Mouse (Mus musculus): Measurements from ENCODE around the gene Cd79a. TPM values are rescaled to one million over a fixed set of nuclear protein-coding genes. Genes with fewer than 3 reads are reported as not detected.
"Not testable (repeated sequence)": the region's sequence is repeated elsewhere in the genome, so short reads cannot be mapped to it uniquely, and the experiment has no call there.

Gene Cd79a
- polyA plus RNA-seq, 1 experiment from 2014 or later: 0.23 TPM

DNA sequence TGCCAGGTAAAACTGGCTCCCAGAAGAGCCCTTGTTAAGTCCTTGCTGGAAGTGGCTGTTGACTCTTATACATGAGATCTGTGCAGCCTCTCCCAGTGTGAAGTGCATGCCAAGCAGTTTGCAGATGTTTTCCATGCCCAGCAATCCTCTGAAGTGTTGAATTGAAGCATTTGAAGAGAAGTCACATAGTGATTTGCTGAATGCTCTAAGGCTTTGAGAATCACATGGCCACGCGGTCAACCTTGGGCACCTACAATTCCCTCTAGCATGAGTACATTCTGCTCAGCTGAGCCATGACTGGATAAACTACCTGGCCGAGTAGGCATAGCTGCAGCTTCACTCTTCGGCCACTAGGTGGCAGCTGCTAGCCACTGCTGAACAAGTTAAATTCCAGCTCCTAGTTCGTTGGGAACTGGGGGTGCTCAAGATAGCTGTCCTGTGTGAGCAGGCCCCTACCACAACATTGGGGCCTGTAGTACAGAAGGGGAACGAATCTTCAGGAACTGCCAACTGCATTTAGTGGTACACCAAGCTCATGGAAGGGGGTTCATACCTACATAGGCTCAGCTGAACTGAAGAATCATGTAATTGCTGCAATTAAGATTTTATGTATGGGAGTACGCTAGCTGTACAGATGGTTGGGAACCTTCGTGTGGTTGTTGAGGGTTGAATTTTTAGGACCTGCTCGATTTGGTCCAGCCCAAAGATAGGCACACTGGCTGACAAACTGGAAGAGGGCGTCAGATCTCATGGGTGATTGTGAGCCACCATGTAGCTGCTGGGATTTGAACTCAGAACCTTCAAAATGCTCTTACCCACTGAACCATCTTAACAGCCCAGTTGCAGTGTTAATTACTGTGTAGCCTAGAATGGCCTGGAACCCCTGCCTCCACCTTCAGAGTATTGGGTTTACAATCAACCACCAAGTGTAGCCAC lies 6.6 kb upstream of the Cd79a start:
- H3K4me2 ChIP-seq (replicated peaks; ENCODE audit: low read depth): no peak overlapping the region
- 0 out of 2 replicates have a peak, but pooled peaks cover 6% of the 10 kb centered on the region for H3K4me1 ChIP-seq (replicated peaks; ENCODE audit: control insufficient read depth, insufficient read depth, low read length)
- H3K27me3 ChIP-seq (replicated peaks; ENCODE audit: control insufficient read depth, insufficient read depth, low read length): no peaks in the 10 kb centered on the region
- TF ChIP-seq CTCF (IDR thresholded peaks at IDR 0.05; ENCODE audit: low read depth): peak; percentile 99
- 29% methylated on average over 10 of the region's 10 CpGs for WGBS
- H3K9ac ChIP-seq (ENCODE audit: low read depth, low read length): no peak overlapping the region
- H3K27ac ChIP-seq (ENCODE audit: low read depth, low read length): no peak overlapping the region
- ATAC-seq: peak; percentile 50
- H3K36me3 ChIP-seq (ENCODE audit: control insufficient read depth, insufficient read depth): peaks cover 46% of the 10 kb centered on the region
- H3K4me3 ChIP-seq (ENCODE audit: low read depth, low read length): no peak overlapping the region
- H3K9me3 ChIP-seq (ENCODE audit: control insufficient read depth): no peaks in the 10 kb centered on the region

DNA sequence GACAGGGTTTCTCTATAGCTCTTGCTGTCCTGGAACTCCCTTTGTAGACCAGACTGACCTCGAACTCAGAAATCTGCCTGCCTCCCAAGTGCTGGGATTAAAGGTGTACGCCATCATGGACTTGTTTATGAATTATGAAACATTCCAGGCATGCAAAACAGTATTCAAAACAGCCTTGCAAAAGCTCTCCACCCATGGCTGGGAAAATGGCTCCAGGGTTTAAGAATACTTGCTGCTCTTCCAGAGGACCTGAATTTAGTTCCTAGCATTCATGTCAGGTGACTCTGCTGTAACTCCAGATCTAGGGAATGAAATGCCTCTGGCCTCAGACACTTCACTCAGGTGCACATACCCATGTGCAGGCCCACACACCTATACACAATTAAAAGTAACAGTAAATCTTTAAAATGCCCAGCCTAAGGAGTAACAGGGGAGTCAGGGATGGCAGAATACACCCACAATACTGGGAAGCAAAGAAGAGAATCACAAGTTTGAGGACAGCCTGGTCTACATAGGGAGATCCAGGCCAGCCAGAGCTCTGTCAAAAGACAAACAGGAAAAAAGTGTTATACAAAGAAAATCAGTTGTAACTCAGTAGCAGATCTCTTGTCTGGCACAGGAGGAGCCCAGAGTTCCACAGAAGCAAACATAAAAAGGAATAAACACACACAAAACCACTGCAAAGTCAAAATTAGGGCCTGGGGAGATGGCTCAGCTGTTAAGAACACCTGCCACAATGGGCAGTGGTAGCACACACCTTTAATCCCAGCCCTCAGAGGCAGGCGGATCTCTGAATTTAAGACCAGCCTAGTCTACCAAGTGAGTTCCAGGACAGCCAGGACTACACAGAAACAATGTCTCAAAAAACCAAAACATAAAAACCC lies 5.7 kb upstream of the Cd79a start:
- no peak overlapping the region for H3K27ac ChIP-seq (ENCODE audit: low read depth, low read length)

DNA sequence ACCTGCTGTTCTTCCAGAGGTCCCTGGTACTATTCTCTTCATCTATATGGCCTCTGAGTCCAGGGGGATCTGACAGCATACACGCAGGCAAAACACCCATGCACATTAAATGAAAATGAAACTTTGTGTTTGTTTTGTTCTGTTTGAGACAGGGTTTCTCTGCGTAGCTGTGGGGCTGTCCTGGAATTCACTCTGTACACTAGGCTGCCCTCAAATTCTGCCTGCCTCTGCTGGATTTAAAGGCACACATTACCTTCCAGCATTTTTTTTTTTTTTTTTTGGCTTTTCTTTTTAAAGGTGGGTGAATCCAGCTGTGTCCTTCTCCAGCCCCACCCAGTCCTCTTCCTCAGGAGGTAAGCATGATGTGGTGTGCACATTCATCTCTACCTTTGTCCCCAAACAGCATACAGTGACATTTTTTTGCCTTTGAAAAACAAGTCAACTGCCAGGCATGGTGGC lies 5.0 kb upstream of the Cd79a start:
- no peaks in the 10 kb centered on the region for H3K4me1 ChIP-seq (replicated peaks; ENCODE audit: control insufficient read depth, insufficient read depth, low read length)
- WGBS: 58% methylated on average over 2 of the region's 2 CpGs

More for the DNA sequence above, 5.7 kb upstream of the Cd79a start:
- Histone ChIP-seq H3K9ac (ENCODE audit: low read depth, low read length) (no peak overlapping the region), H3K9me3 (ENCODE audit: control insufficient read depth) (no peaks in the 10 kb centered on the region), H3K4me1 (replicated peaks; ENCODE audit: control insufficient read depth, insufficient read depth, low read length) (0 out of 2 replicates have a peak, but pooled peaks cover under 1% of the 10 kb centered on the region), H3K36me3 (ENCODE audit: control insufficient read depth, insufficient read depth) (peaks cover 37% of the 10 kb centered on the region), H3K4me2 (replicated peaks; ENCODE audit: low read depth) (no peak overlapping the region), H3K27me3 (replicated peaks; ENCODE audit: control insufficient read depth, insufficient read depth, low read length) (no peaks in the 10 kb centered on the region), H3K4me3 (ENCODE audit: low read depth, low read length) (no peak overlapping the region)
- 67% methylated on average over 3 of the region's 3 CpGs for WGBS
- no peak for ATAC-seq
- TF ChIP-seq CTCF (IDR thresholded peaks at IDR 0.05; ENCODE audit: low read depth): no peak

DNA sequence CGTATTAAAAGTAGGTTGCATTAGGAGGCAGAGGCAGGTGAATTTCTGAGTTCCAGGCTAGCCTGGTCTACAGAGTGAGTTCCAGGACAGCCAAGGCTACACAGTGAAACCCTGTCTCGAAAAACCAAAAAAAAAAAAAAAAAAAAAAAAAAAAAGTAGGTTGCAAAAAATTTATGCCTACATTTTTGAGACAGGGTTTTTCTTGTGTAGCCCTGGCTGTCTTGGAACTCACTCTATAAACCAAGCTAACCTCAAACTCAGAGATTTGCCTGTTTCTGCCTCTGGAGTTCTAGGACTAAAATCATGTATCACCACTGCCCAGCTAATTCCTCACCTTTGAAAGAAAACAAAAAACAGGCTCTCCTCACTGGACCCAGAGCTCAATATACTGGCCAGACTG lies 1.4 kb upstream of the Cd79a start:
- not testable (repeated sequence) for H3K27ac ChIP-seq (ENCODE audit: low read depth, low read length); H3K27me3 ChIP-seq (replicated peaks; ENCODE audit: control insufficient read depth, insufficient read depth, low read length); H3K4me1 ChIP-seq (replicated peaks; ENCODE audit: control insufficient read depth, insufficient read depth, low read length); ATAC-seq; H3K4me2 ChIP-seq (replicated peaks; ENCODE audit: low read depth); H3K36me3 ChIP-seq (ENCODE audit: control insufficient read depth, insufficient read depth); H3K4me3 ChIP-seq (ENCODE audit: low read depth, low read length); H3K9ac ChIP-seq (ENCODE audit: low read depth, low read length); H3K9me3 ChIP-seq (ENCODE audit: control insufficient read depth)
- WGBS: 90% methylated on average over 2 of the region's 2 CpGs

More for the DNA sequence above, 5.0 kb upstream of the Cd79a start:
- Histone ChIP-seq H3K27me3 (replicated peaks; ENCODE audit: control insufficient read depth, insufficient read depth, low read length) (no peaks in the 10 kb centered on the region), H3K4me3 (ENCODE audit: low read depth, low read length) (no peak overlapping the region), H3K36me3 (ENCODE audit: control insufficient read depth, insufficient read depth) (peaks cover 30% of the 10 kb centered on the region), H3K27ac (ENCODE audit: low read depth, low read length) (no peak overlapping the region), H3K9me3 (ENCODE audit: control insufficient read depth) (no peaks in the 10 kb centered on the region), H3K9ac (ENCODE audit: low read depth, low read length) (no peak overlapping the region), H3K4me2 (replicated peaks; ENCODE audit: low read depth) (no peak overlapping the region)
- ATAC-seq: no peak
- TF ChIP-seq CTCF (IDR thresholded peaks at IDR 0.05; ENCODE audit: low read depth): no peak

DNA sequence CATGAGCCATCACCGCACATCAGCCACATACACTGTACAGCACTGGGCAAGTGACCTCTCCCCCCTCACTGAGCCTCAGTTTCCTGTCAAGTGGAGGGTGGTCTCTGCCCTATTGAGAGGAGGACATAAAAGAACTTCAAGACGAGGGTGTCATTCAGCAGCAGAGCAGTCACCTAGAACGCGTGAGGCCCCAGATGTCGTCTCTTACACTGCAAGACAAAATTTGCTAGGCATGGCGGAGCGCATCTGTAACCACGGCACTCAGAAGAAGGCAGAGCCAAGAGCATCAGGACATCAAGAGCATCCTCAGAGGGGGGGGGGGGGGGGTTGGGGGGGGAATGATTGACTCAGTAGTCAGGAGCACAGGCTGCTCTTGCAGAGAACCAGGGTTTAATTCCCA lies 912 bp upstream of the Cd79a start:
- Histone ChIP-seq H3K4me3 (ENCODE audit: low read depth, low read length) (no peak overlapping the region), H3K9ac (ENCODE audit: low read depth, low read length) (no peak overlapping the region), H3K4me1 (replicated peaks; ENCODE audit: control insufficient read depth, insufficient read depth, low read length) (no peaks in the 10 kb centered on the region), H3K36me3 (ENCODE audit: control insufficient read depth, insufficient read depth) (no peaks in the 10 kb centered on the region; the same call in 1 of the 2 replicates), H3K4me2 (replicated peaks; ENCODE audit: low read depth) (no peak overlapping the region), H3K27me3 (replicated peaks; ENCODE audit: control insufficient read depth, insufficient read depth, low read length) (no peaks in the 10 kb centered on the region), H3K9me3 (ENCODE audit: control insufficient read depth) (no peaks in the 10 kb centered on the region), H3K27ac (ENCODE audit: low read depth, low read length) (no peak overlapping the region)
- no peak for ATAC-seq
- 91% methylated on average over 8 of the region's 8 CpGs for WGBS
- TF ChIP-seq CTCF (IDR thresholded peaks at IDR 0.05; ENCODE audit: low read depth): no peak

DNA sequence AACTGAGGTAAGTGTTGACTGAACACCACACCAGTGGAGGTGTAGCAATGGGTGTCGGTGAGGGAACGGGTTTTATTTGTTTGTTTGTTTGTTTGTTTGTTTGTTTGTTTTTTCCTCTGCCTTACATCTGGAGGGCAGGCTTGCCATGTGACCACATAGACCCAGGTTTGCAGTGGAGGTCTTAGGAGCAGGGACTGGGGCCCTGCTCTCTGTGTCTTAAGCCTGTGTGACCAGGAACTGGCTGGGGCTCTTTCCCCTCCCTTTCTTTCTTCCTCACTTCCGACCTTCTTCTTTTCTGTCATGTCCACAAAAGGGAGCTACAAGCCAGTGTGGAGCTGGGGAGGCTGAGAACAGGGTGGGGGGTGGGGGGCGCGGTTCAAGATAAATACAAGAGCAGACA lies 778 bp downstream of the Cd79a start:
- Histone ChIP-seq H3K4me2 (replicated peaks; ENCODE audit: low read depth) (no peak overlapping the region), H3K4me3 (ENCODE audit: low read depth, low read length) (no peak overlapping the region), H3K36me3 (ENCODE audit: control insufficient read depth, insufficient read depth) (no peaks in the 10 kb centered on the region), H3K4me1 (replicated peaks; ENCODE audit: control insufficient read depth, insufficient read depth, low read length) (no peaks in the 10 kb centered on the region), H3K27me3 (replicated peaks; ENCODE audit: control insufficient read depth, insufficient read depth, low read length) (no peaks in the 10 kb centered on the region), H3K9me3 (ENCODE audit: control insufficient read depth) (no peaks in the 10 kb centered on the region), H3K9ac (ENCODE audit: low read depth, low read length) (no peak overlapping the region), H3K27ac (ENCODE audit: low read depth, low read length) (no peak overlapping the region)
- WGBS: 66% methylated on average over 5 of the region's 5 CpGs
- TF ChIP-seq CTCF (IDR thresholded peaks at IDR 0.05; ENCODE audit: low read depth): no peak
- no peak for ATAC-seq
